Mouse (Mus musculus): ENCODE measurements at regions not wholly inside any gene's neighbourhood (a gene's known extent, or its start where the extent isn't known, plus 50 kb on each side); places are given as distances from the start of the nearest gene placed in this dataset.

DNA sequence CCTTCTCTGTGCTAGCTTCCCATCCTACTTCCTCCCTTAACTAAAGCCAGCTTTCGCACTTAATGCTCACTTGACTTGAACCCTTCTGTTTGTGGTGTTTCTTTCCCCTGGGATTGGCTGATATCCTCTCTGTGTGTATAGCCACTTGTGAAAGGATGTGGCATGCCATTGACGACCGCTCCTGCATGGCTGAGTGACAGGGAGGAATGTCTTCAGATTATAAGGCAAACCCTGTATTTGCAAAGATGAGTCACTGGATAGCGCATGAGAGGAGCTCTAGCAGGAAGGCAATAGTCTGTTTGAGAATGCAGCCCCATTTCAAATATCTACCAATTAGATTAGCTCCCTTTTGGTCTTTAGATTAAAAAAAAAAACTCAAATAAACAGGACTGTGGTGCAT, 243.3 kb downstream of the Igsf11 start:
- no peaks in the 10 kb centered on the region for H3K4me1 ChIP-seq (ENCODE audit: control insufficient read depth, insufficient read depth, low read length)
- H3K36me3 ChIP-seq (replicated peaks; ENCODE audit: control insufficient read depth, insufficient read depth, low read depth, low read length): no peaks in the 10 kb centered on the region
- no peak overlapping the region for H3K27ac ChIP-seq (replicated peaks; ENCODE audit: low read depth, low read length)
- DNase-seq (ENCODE audit: low spot score): no peak
- H3K4me3 ChIP-seq (ENCODE audit: low read depth, low read length): no peak overlapping the region
- 53% methylated on average over 4 of the region's 4 CpGs for WGBS
- H3K9me3 ChIP-seq (replicated peaks; ENCODE audit: control insufficient read depth, low read length): no peaks in the 10 kb centered on the region
- no peaks in the 10 kb centered on the region for H3K27me3 ChIP-seq (ENCODE audit: control insufficient read depth, insufficient read depth, low read length)
- H3K4me2 ChIP-seq (ENCODE audit: low read depth, low read length): no peak overlapping the region
- ATAC-seq (replicated peaks; ENCODE audit: insufficient number of reproducible peaks, low FRiP score, low TSS enrichment, low read depth): no peak
- H3K9ac ChIP-seq (replicated peaks; ENCODE audit: low read length): no peak overlapping the region

GRCm38 (mm10) chr16:39147151-39147550, 254.7 kb downstream of the Igsf11 start:
- Histone ChIP-seq H3K9me3 (replicated peaks; ENCODE audit: control insufficient read depth, low read length) (no peaks in the 10 kb centered on the region), H3K9ac (replicated peaks; ENCODE audit: low read length) (no peak overlapping the region), H3K4me1 (ENCODE audit: control insufficient read depth, insufficient read depth, low read length) (no peaks in the 10 kb centered on the region), H3K27me3 (ENCODE audit: control insufficient read depth, insufficient read depth, low read length) (no peaks in the 10 kb centered on the region), H3K4me2 (ENCODE audit: low read depth, low read length) (no peak overlapping the region), H3K27ac (replicated peaks; ENCODE audit: low read depth, low read length) (no peak overlapping the region), H3K36me3 (replicated peaks; ENCODE audit: control insufficient read depth, insufficient read depth, low read depth, low read length) (no peaks in the 10 kb centered on the region), H3K4me3 (ENCODE audit: low read depth, low read length) (no peak overlapping the region)
- DNase-seq (ENCODE audit: low spot score): no peak
- WGBS: 49% methylated on average over 2 of the region's 2 CpGs
- no peak for ATAC-seq (replicated peaks; ENCODE audit: insufficient number of reproducible peaks, low FRiP score, low TSS enrichment, low read depth)

GRCm38 (mm10) chr16:39151325-39152318, 259.2 kb downstream of the Igsf11 start:
- Histone ChIP-seq H3K4me1 (ENCODE audit: control insufficient read depth, insufficient read depth, low read length) (no peaks in the 10 kb centered on the region), H3K4me3 (ENCODE audit: low read depth, low read length) (no peak overlapping the region), H3K36me3 (replicated peaks; ENCODE audit: control insufficient read depth, insufficient read depth, low read depth, low read length) (no peaks in the 10 kb centered on the region), H3K27me3 (ENCODE audit: control insufficient read depth, insufficient read depth, low read length) (no peaks in the 10 kb centered on the region), H3K4me2 (ENCODE audit: low read depth, low read length) (no peak overlapping the region), H3K27ac (replicated peaks; ENCODE audit: low read depth, low read length) (no peak overlapping the region), H3K9me3 (replicated peaks; ENCODE audit: control insufficient read depth, low read length) (no peaks in the 10 kb centered on the region), H3K9ac (replicated peaks; ENCODE audit: low read length) (no peak overlapping the region)
- DNase-seq (ENCODE audit: low spot score): no peak
- ATAC-seq (replicated peaks; ENCODE audit: insufficient number of reproducible peaks, low FRiP score, low TSS enrichment, low read depth): no peak
- 73% methylated on average over 9 of the region's 9 CpGs for WGBS

DNA sequence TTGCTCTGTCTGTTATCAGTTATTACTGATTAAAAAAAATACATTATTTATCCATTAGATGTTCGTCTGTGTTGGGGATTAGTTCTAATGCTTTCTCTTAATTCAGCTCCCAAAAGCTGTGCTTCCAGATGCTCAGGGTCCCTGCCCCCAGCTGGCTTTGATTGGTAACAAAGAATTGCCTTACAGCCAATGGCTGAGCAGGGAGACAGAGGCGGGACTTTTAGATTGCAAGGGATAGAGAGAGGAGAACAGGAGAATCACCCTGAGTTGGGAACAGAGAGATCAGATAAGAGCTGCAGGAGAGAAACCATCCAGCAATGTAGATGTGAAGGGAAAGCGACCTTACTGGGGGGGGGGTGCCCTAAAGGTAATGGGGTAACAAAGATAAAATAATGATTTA, 266.4 kb downstream of the Igsf11 start:
- ATAC-seq (replicated peaks; ENCODE audit: insufficient number of reproducible peaks, low FRiP score, low TSS enrichment, low read depth) (0 out of 2 replicates have a peak, but pooled peaks have one; percentile 39), DNase-seq (ENCODE audit: low spot score) (peak; percentile 44)
- Histone ChIP-seq H3K9ac (replicated peaks; ENCODE audit: low read length) (no peak overlapping the region), H3K9me3 (replicated peaks; ENCODE audit: control insufficient read depth, low read length) (no peaks in the 10 kb centered on the region), H3K4me2 (ENCODE audit: low read depth, low read length) (no peak overlapping the region), H3K36me3 (replicated peaks; ENCODE audit: control insufficient read depth, insufficient read depth, low read depth, low read length) (no peaks in the 10 kb centered on the region), H3K4me1 (ENCODE audit: control insufficient read depth, insufficient read depth, low read length) (no peaks in the 10 kb centered on the region), H3K4me3 (ENCODE audit: low read depth, low read length) (no peak overlapping the region), H3K27me3 (ENCODE audit: control insufficient read depth, insufficient read depth, low read length) (no peaks in the 10 kb centered on the region), H3K27ac (replicated peaks; ENCODE audit: low read depth, low read length) (no peak overlapping the region)
- 28% methylated on average over 3 of the region's 3 CpGs for WGBS

DNA sequence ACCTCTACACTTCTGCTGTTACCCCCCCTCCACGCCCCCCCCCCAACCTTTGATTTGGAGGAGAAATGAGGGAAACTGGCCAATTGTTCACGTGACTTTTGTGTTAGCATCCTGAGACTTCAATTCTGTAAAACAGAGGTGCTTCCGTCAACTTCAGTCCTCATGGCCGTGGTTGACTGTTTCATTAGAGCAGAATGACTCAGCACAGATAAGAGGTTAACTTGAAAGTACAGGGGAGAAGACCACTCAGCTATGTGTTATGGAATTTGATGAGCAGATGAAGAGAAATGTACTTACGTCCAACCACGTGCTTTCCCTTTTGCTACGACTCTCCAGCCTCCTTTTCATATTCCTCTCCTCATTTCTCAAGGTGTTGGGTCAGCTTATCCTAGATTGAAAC, 267.3 kb downstream of the Igsf11 start:
- H3K4me1 ChIP-seq (ENCODE audit: control insufficient read depth, insufficient read depth, low read length): no peaks in the 10 kb centered on the region
- no peak overlapping the region for H3K9ac ChIP-seq (replicated peaks; ENCODE audit: low read length)
- no peaks in the 10 kb centered on the region for H3K36me3 ChIP-seq (replicated peaks; ENCODE audit: control insufficient read depth, insufficient read depth, low read depth, low read length)
- no peak overlapping the region for H3K4me3 ChIP-seq (ENCODE audit: low read depth, low read length)
- no peak overlapping the region for H3K27ac ChIP-seq (replicated peaks; ENCODE audit: low read depth, low read length)
- 85% methylated on average over 7 of the region's 7 CpGs for WGBS
- H3K9me3 ChIP-seq (replicated peaks; ENCODE audit: control insufficient read depth, low read length): no peaks in the 10 kb centered on the region
- ATAC-seq (replicated peaks; ENCODE audit: insufficient number of reproducible peaks, low FRiP score, low TSS enrichment, low read depth) (no peak), DNase-seq (ENCODE audit: low spot score) (no peak)
- H3K27me3 ChIP-seq (ENCODE audit: control insufficient read depth, insufficient read depth, low read length): no peaks in the 10 kb centered on the region
- no peak overlapping the region for H3K4me2 ChIP-seq (ENCODE audit: low read depth, low read length)

GRCm38 (mm10) chr16:39162684-39163083, 270.2 kb downstream of the Igsf11 start:
- WGBS: 38% methylated on average over 1 of the region's 1 CpGs

GRCm38 (mm10) chr16:39191861-39192260, 299.4 kb downstream of the Igsf11 start:
- no peaks in the 10 kb centered on the region for H3K36me3 ChIP-seq (replicated peaks; ENCODE audit: control insufficient read depth, insufficient read depth, low read depth, low read length)
- DNase-seq (ENCODE audit: low spot score): no peak
- H3K4me3 ChIP-seq (ENCODE audit: low read depth, low read length): no peak overlapping the region
- 85% methylated on average over 4 of the region's 4 CpGs for WGBS
- no peak overlapping the region for H3K4me2 ChIP-seq (ENCODE audit: low read depth, low read length)
- no peak overlapping the region for H3K9ac ChIP-seq (replicated peaks; ENCODE audit: low read length)
- H3K27me3 ChIP-seq (ENCODE audit: control insufficient read depth, insufficient read depth, low read length): no peaks in the 10 kb centered on the region
- no peak overlapping the region for H3K27ac ChIP-seq (replicated peaks; ENCODE audit: low read depth, low read length)
- H3K4me1 ChIP-seq (ENCODE audit: control insufficient read depth, insufficient read depth, low read length): no peaks in the 10 kb centered on the region
- ATAC-seq (replicated peaks; ENCODE audit: insufficient number of reproducible peaks, low FRiP score, low TSS enrichment, low read depth): no peak
- no peaks in the 10 kb centered on the region for H3K9me3 ChIP-seq (replicated peaks; ENCODE audit: control insufficient read depth, low read length)

More at GRCm38 (mm10) chr16:39162684-39163083, 270.2 kb downstream of the Igsf11 start:
- H3K9ac ChIP-seq (replicated peaks; ENCODE audit: low read length): no peak overlapping the region
- H3K27me3 ChIP-seq (ENCODE audit: control insufficient read depth, insufficient read depth, low read length): no peaks in the 10 kb centered on the region
- H3K36me3 ChIP-seq (replicated peaks; ENCODE audit: control insufficient read depth, insufficient read depth, low read depth, low read length): no peaks in the 10 kb centered on the region
- ATAC-seq (replicated peaks; ENCODE audit: insufficient number of reproducible peaks, low FRiP score, low TSS enrichment, low read depth) (no peak), DNase-seq (ENCODE audit: low spot score) (no peak)
- no peak overlapping the region for H3K4me3 ChIP-seq (ENCODE audit: low read depth, low read length)
- H3K9me3 ChIP-seq (replicated peaks; ENCODE audit: control insufficient read depth, low read length): no peaks in the 10 kb centered on the region
- no peaks in the 10 kb centered on the region for H3K4me1 ChIP-seq (ENCODE audit: control insufficient read depth, insufficient read depth, low read length)
- no peak overlapping the region for H3K4me2 ChIP-seq (ENCODE audit: low read depth, low read length)
- H3K27ac ChIP-seq (replicated peaks; ENCODE audit: low read depth, low read length): no peak overlapping the region

DNA sequence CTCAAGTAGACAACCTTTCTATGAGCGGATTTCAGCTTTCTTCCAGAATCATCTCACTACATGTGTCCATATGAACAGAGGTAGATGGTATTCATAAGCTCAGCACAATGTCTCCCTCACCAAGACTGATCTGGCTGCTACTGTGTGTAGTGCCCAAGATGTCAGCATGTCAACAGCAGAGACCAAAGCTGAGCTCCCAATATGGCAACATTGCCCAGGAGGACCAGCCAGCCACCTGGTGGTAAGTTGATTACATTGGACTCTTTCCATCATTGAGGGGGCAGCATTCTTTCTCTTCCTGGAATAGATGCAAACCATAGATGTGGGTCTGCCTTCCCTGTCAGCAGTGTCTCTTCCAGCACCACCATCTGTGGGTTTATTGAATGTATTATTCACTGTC, 303.0 kb downstream of the Igsf11 start:
- no peak for ATAC-seq (replicated peaks; ENCODE audit: insufficient number of reproducible peaks, low FRiP score, low TSS enrichment, low read depth)
- Histone ChIP-seq H3K36me3 (replicated peaks; ENCODE audit: control insufficient read depth, insufficient read depth, low read depth, low read length) (no peaks in the 10 kb centered on the region), H3K27me3 (ENCODE audit: control insufficient read depth, insufficient read depth, low read length) (no peaks in the 10 kb centered on the region), H3K27ac (replicated peaks; ENCODE audit: low read depth, low read length) (no peak overlapping the region), H3K4me3 (ENCODE audit: low read depth, low read length) (no peak overlapping the region), H3K4me1 (ENCODE audit: control insufficient read depth, insufficient read depth, low read length) (no peaks in the 10 kb centered on the region), H3K9ac (replicated peaks; ENCODE audit: low read length) (no peak overlapping the region), H3K4me2 (ENCODE audit: low read depth, low read length) (no peak overlapping the region), H3K9me3 (replicated peaks; ENCODE audit: control insufficient read depth, low read length) (no peaks in the 10 kb centered on the region)
- DNase-seq (ENCODE audit: low spot score): no peak
- WGBS: 83% methylated on average over 1 of the region's 1 CpGs

Data from embryonic facial prominence, embryonic 11.5 days (tissue).